Mouse (Mus musculus) embryonic facial prominence, embryonic 12.5 days (tissue): ENCODE results near the gene Akap6. TPM values are rescaled to one million over a fixed set of nuclear protein-coding genes. Genes with fewer than 3 reads are reported as not detected.

Experiments used
- ATAC-seq: fragments of 200-750 bp; cut with Nextera tagmentation; 2 replicates; pipeline ENCODE4 v1.8.0; 2017; ENCODE audit not compliant: insufficient number of reproducible peaks, insufficient read depth, low FRiP score, low TSS enrichment
- H3K27ac ChIP-seq: fragments of 300-500 bp; sonication (generic); 2 replicates; pipeline ENCODE4 v1.5.1; 2016; ENCODE audit warnings: mild to moderate bottlenecking
- H3K27me3 ChIP-seq: fragments of 300-500 bp; sonication (generic); 2 replicates; pipeline ENCODE4 v1.6.1; 2016; ENCODE audit warnings: mild to moderate bottlenecking, moderate library complexity
- H3K36me3 ChIP-seq: fragments of 300-500 bp; sonication (generic); 2 replicates; pipeline ENCODE4 v1.6.1; 2016; ENCODE audit warnings: mild to moderate bottlenecking
- H3K4me1 ChIP-seq: fragments of 300-500 bp; sonication (generic); 2 replicates; pipeline ENCODE4 v1.6.1; 2016
- H3K4me2 ChIP-seq: fragments of 300-500 bp; sonication (generic); replicated peaks from 2 replicates; pipeline ENCODE4 v1.6.1; 2016; ENCODE audit warnings: mild to moderate bottlenecking, moderate library complexity
- H3K4me3 ChIP-seq: fragments of 300-500 bp; sonication (generic); 2 replicates; pipeline ENCODE4 v1.5.1; 2016; ENCODE audit warnings: mild to moderate bottlenecking
- H3K9ac ChIP-seq: fragments of 300-500 bp; sonication (generic); 2 replicates; pipeline ENCODE4 v1.6.1; 2016; ENCODE audit warnings: mild to moderate bottlenecking, moderate library complexity
- H3K9me3 ChIP-seq: fragments of 300-500 bp; sonication (generic); 2 replicates; pipeline ENCODE4 v1.6.1; 2016; ENCODE audit warnings: mild to moderate bottlenecking, moderate library complexity
- WGBS: fragments of 180-500 bp; shearing (Covaris S2); methylation state at CpG from one replicate; pipeline ENCODE4 v1.1.7; 2016; 5-methylcytosine and 5-hydroxymethylcytosine counted together
- polyA plus RNA-seq: library from polyadenylated mRNA; unstranded; fragments of >200 nt; fragmentation: Nextera tagmentation; extraction: Ambion mirVana; gene quantifications from 2 replicates; pipeline ENCODE4 v1.2.1, GENCODE M21; 2016

Akap6 gene
- polyA plus RNA-seq, 1 experiment from 2014 or later = 3.5 TPM

DNA sequence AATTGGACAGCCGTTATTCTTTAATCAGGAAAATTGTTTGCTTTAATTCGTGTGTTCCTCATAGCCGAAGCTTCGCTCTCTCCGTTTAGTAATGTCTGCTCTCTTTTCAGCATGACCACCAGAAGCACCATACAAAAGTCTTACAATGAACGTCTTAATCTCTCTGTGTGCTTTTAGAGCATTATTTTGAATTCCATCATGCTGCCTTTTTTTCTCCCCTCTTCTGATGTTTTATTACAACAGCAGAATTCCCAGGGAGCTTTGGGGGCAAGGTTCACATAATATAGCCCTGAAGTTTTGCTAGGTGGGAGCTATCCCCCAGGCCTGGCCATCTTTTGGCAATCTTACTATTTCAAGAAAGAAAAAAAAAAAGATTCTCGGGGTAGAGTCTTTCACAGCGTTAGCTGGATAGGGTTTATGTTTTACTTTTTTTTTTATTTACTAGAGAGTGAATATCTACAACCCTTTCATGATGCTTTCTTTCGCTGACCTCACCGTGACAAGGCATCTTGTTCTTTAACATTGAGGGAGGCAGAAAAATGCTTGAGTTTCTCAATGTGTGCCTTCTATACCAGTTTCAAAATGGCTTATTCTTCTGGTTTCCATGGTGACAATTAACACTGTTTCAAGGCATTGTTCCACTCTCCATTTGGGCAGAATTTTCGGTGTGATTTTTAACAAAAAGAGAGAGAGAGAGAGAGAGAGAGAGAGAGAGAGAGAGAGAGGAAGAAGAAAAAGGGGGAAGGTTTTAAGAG, 366.0 kb downstream of the Akap6 start:
- Histone ChIP-seq H3K27me3 (no peaks in the 10 kb centered on the region), H3K4me2 (no peak overlapping the region), H3K4me3 (no peak overlapping the region), H3K9ac (no peak overlapping the region), H3K4me1 (peaks cover 19% of the 10 kb centered on the region), H3K27ac (no peak overlapping the region), H3K9me3 (no peaks in the 10 kb centered on the region), H3K36me3 (no peaks in the 10 kb centered on the region)
- WGBS = 48% methylated on average over 11 of the region's 11 CpGs
- no peak for ATAC-seq

DNA sequence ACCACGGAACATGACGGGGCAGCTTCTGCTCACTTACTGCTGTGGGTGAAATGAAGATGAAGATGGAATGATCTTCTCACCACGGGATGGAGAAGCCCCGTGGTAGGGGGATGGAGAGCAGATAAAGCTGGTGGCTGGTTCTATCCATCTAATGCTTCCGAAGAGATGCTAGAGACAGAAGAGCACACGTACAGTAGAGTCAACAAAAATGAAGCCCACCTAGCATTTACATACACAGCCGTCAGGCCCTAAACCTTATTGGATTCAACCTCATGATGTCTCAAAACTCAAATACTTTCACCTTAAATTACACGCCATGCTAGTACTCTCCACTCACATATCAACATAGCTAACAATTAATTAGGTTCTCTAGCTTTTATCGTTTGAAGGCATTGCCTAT, 367.1 kb downstream of the Akap6 start:
- no peak for ATAC-seq
- Histone ChIP-seq H3K36me3 (no peaks in the 10 kb centered on the region), H3K4me2 (no peak overlapping the region), H3K27ac (no peak overlapping the region), H3K9ac (no peak overlapping the region), H3K27me3 (no peaks in the 10 kb centered on the region), H3K4me1 (peaks cover 14% of the 10 kb centered on the region), H3K9me3 (no peaks in the 10 kb centered on the region), H3K4me3 (no peak overlapping the region)
- WGBS = 80% methylated on average over 9 of the region's 9 CpGs

DNA sequence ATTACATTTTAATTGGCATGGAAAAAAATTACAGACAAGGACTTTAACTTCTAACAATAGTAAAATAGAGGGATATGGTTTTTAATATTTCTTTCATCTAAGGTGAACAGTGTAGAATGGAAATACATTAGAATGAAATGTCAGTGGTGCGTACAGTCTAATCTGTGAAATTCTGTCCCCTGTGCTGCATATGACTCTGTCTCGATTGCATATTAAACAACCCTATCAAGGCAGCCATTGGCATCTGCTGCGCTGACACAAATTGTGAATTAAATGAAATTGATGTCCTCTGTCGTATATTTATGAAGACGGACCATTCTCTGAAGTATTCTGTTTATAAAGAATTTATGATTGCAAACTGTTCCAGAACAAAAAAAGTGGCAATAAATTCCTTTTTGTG, 371.7 kb downstream of the Akap6 start:
- WGBS = 85% methylated on average over 5 of the region's 5 CpGs
- no peak overlapping the region for H3K9ac ChIP-seq

DNA sequence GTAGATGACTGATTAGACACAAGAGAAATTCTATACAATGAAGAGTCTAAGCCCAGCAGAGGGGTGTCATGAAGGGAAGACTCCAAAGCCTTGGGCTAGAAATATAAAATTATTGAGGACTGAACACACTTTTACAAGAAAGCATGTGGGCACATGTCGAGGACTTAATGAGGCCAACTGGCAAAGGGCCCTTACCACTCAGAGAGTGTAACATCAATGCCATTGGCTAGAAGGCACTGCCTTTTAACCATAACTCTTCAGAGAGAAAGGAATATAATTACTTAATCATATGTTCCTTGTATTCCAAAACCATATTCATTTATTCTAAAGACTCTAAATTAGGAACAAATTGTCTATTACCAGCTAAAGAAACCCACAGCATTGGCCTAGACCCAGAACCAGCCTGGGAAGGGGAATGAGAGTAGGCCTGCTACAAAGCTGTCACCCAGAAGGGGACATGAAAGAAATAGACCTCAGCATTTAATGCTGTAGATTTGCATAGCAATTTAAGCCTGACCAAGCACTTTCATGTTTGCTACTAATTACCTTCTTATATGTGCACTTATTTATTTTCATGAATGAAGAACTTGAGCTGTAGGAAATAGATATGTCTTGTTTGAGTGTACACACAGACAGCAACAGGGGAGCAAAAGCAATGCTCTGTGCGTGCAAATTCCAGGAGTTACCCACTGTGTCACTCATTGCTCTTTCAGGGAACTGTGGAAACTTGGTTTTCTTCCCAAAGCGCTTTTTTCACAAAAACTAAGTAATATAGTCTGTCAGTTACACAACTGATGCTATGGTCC, 377.6 kb downstream of the Akap6 start:
- ATAC-seq = no peak
- Histone ChIP-seq H3K9me3 (no peaks in the 10 kb centered on the region), H3K4me2 (no peak overlapping the region), H3K27ac (no peak overlapping the region), H3K4me3 (no peak overlapping the region), H3K4me1 (no peaks in the 10 kb centered on the region), H3K9ac (no peak overlapping the region), H3K27me3 (no peaks in the 10 kb centered on the region), H3K36me3 (no peaks in the 10 kb centered on the region)
- WGBS = 85% methylated on average over 3 of the region's 3 CpGs

More for the DNA sequence above, 371.7 kb downstream of the Akap6 start:
- H3K4me1 ChIP-seq = no peaks in the 10 kb centered on the region
- no peak overlapping the region for H3K4me2 ChIP-seq
- no peak for ATAC-seq
- H3K36me3 ChIP-seq = no peaks in the 10 kb centered on the region
- H3K9me3 ChIP-seq = no peaks in the 10 kb centered on the region
- no peaks in the 10 kb centered on the region for H3K27me3 ChIP-seq
- no peak overlapping the region for H3K27ac ChIP-seq
- H3K4me3 ChIP-seq = no peak overlapping the region

DNA sequence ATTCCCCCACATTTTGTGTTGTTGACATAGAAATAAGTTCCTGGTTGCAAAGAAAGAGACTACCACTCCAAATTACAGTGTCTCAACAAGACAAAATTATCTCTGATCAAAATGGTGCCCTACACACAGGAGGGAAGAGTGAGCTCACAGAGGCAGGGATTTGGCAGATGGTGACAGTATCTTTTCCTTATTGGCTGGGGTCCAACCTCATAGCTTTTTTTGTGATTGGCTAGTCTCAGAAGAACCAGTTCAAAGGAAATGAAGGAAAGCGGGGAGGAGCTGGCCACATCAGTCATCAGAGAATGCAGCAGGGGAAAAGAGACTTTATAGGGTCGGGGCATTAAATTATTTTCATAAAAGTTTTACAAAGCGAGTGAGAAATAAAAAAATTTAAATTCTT, 386.6 kb downstream of the Akap6 start:
- no peak overlapping the region for H3K4me2 ChIP-seq
- no peaks in the 10 kb centered on the region for H3K36me3 ChIP-seq
- H3K9me3 ChIP-seq = no peaks in the 10 kb centered on the region
- no peak overlapping the region for H3K4me3 ChIP-seq
- ATAC-seq = no peak
- no peaks in the 10 kb centered on the region for H3K4me1 ChIP-seq
- H3K9ac ChIP-seq = no peak overlapping the region
- WGBS = 85% methylated on average over 3 of the region's 3 CpGs
- H3K27me3 ChIP-seq = no peaks in the 10 kb centered on the region
- no peak overlapping the region for H3K27ac ChIP-seq

DNA sequence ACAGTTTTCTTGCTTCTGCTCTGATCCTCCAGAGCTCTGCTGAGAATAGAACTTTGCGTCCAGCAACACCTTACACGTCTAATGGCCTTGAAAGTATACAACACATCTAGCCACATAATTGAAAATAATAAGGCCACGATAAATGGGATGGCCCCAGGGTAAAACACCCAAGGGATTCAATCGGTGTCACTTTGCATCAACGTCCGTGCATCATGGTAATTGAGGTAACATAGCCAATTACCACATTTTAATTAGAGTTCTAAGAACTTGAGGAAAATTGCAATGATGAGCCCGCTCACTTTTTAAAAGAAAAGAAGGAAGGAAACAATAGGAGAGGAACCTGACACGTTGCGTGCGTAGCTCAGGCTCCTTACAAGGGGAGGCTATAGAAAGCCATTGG, 413.1 kb downstream of the Akap6 start:
- Histone ChIP-seq H3K27me3 (no peaks in the 10 kb centered on the region), H3K4me1 (no peaks in the 10 kb centered on the region), H3K36me3 (no peaks in the 10 kb centered on the region), H3K9me3 (no peaks in the 10 kb centered on the region), H3K4me2 (no peak overlapping the region), H3K4me3 (no peak overlapping the region), H3K9ac (no peak overlapping the region), H3K27ac (no peak overlapping the region)
- no peak for ATAC-seq
- 66% methylated on average over 10 of the region's 10 CpGs for WGBS

DNA sequence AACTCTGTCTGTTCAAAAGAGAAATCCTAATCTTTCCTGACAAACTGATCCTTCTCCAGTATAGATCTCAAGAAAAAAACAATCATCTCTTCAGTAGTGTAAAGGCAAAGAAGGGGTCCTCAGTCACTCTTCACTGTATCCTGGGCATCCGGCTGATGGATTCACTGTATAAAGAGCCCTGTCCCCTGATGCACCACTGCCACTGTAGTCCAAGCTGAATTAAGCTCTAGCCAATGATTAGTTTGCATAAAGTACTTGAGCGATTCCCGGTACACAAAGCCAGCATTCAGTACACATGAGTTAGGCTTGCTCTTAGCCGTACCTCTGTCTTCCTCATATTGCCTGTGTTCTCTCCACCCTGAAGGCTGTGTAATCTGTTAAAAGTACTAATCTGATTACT, 420.2 kb downstream of the Akap6 start:
- Histone ChIP-seq H3K36me3 (no peaks in the 10 kb centered on the region), H3K9ac (no peak overlapping the region), H3K27ac (no peak overlapping the region), H3K4me2 (no peak overlapping the region), H3K4me3 (no peak overlapping the region), H3K9me3 (no peaks in the 10 kb centered on the region; the same call in 1 of the 2 replicates), H3K27me3 (no peaks in the 10 kb centered on the region), H3K4me1 (no peaks in the 10 kb centered on the region)
- ATAC-seq = no peak
- WGBS = 35% methylated on average over 4 of the region's 4 CpGs

DNA sequence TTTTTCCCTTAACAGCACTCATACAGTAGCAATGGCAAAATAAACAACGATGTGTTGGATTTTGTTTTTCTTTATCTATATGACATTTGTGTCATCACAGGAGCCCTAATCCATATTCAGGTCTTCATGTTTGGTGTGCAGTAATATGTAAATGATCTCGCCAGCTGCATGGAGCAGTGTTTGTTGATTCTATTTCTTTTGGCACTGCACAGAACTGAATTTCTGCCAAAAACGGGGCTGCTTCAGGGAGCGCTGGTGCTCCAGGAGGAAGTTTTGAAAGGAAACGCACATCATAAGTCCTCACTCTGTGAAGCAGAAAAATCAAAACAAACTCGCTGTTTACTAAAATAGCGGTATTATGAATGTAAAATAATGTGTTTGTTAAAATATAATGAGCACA, 424.9 kb downstream of the Akap6 start:
- Histone ChIP-seq H3K27me3 (no peaks in the 10 kb centered on the region), H3K36me3 (no peaks in the 10 kb centered on the region), H3K4me2 (no peak overlapping the region), H3K9me3 (no peaks in the 10 kb centered on the region; the same call in 1 of the 2 replicates), H3K4me1 (no peaks in the 10 kb centered on the region), H3K27ac (no peak overlapping the region), H3K4me3 (no peak overlapping the region), H3K9ac (no peak overlapping the region)
- 67% methylated on average over 7 of the region's 7 CpGs for WGBS
- no peak for ATAC-seq

DNA sequence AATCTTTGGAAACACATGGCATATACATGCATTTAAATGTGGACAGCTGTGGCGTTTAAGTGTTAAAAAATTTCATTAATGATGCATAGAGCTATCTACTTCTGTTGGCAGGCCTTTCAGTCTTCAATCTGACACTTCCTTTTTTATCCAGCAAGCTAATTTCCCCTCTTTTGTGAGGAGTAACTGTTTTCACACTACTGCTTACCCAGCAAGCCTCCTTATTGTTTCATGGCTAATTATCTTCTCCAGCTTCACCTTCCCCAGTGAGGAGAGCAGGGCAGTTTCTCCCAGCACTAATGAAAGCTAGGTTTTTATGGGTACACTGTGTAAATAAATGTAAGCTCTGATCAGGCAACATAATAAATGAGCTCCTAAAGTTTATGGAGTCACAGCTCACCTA, 425.5 kb downstream of the Akap6 start:
- H3K9ac ChIP-seq = no peak overlapping the region
- 55% methylated on average over 1 of the region's 1 CpGs for WGBS
- H3K4me2 ChIP-seq = no peak overlapping the region
- no peaks in the 10 kb centered on the region for H3K27me3 ChIP-seq
- H3K27ac ChIP-seq = no peak overlapping the region
- H3K4me3 ChIP-seq = no peak overlapping the region
- no peak for ATAC-seq
- no peaks in the 10 kb centered on the region; the same call in 1 of the 2 replicates for H3K9me3 ChIP-seq
- no peaks in the 10 kb centered on the region for H3K4me1 ChIP-seq
- no peaks in the 10 kb centered on the region for H3K36me3 ChIP-seq

DNA sequence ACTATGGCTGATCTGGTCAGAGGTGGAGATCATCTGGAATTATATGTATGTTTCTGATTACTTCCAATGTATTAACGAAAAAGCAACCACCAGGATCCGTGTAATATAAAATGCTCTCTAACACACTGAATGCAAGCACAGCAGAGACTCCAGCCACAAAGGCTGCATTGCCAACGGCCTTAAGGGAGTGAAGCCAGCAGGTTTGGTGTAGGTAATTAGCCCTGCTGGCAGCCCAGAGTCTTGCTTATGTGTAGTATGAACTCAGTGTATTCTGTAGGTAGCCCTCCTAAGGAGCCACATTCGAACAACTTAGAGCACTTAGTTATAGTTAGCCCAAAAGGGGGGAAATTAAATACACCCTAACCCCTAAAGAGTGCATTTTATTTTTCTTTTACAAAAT, 426.1 kb downstream of the Akap6 start:
- Histone ChIP-seq H3K9ac (no peak overlapping the region), H3K4me2 (no peak overlapping the region), H3K4me3 (no peak overlapping the region), H3K4me1 (no peaks in the 10 kb centered on the region), H3K9me3 (no peaks in the 10 kb centered on the region; the same call in 1 of the 2 replicates), H3K27me3 (no peaks in the 10 kb centered on the region), H3K27ac (no peak overlapping the region), H3K36me3 (no peaks in the 10 kb centered on the region)
- 65% methylated on average over 4 of the region's 4 CpGs for WGBS
- no peak for ATAC-seq

DNA sequence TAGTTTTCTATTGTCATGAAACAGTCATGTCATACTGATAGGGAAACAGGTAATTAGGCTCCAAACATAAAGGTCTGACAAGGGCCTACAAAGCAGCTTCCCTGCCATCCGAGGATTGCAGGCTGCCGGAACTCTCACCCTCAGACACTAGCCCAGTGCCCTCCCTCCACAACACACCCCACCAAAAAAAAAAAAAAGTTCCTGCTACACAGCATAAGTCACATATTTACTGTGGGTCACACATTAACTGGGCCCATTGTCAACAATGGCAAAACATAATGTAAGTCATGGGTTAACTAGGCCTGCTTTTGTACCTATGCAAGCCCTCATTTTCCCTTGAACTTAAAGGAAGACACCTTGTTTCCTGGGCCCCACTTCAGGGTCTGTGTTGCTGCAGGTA, 435.0 kb downstream of the Akap6 start:
- Histone ChIP-seq H3K27ac (no peak overlapping the region), H3K4me1 (no peaks in the 10 kb centered on the region), H3K27me3 (no peaks in the 10 kb centered on the region), H3K4me2 (no peak overlapping the region), H3K9ac (no peak overlapping the region), H3K36me3 (no peaks in the 10 kb centered on the region), H3K4me3 (no peak overlapping the region), H3K9me3 (no peaks in the 10 kb centered on the region)
- WGBS = 73% methylated on average over 2 of the region's 2 CpGs
- no peak for ATAC-seq

DNA sequence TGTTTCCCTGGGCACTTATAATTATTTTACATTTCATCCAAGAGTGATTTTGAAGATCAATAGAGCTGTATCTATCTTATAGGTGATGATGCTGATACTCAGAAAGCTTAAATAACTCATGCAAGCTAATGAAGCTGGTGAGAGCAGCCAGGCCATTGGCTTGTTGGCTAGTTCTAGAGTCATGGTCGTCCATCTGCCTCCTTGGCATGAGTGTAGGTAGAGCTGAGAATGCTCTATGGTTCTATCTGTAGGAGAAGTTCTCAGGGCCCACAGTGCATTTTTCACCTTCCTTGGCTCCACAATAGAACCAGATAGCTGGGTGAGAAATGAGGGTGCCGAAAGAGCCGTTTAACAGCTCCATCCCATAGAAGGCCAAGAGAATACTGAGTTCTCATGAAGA, 438.1 kb downstream of the Akap6 start:
- no peaks in the 10 kb centered on the region for H3K36me3 ChIP-seq
- H3K4me3 ChIP-seq = no peak overlapping the region
- H3K9ac ChIP-seq = no peak overlapping the region
- no peak overlapping the region for H3K27ac ChIP-seq
- no peak for ATAC-seq
- H3K9me3 ChIP-seq = no peaks in the 10 kb centered on the region
- H3K4me1 ChIP-seq = no peaks in the 10 kb centered on the region
- no peak overlapping the region for H3K4me2 ChIP-seq
- WGBS = 89% methylated on average over 3 of the region's 3 CpGs
- H3K27me3 ChIP-seq = no peaks in the 10 kb centered on the region
